Mouse (Mus musculus) hindbrain, embryonic 12.5 days (tissue): ENCODE results near the gene Glipr1l1. TPM values are rescaled to one million over a fixed set of nuclear protein-coding genes. Genes with fewer than 3 reads are reported as not detected.
"Not testable (repeated sequence)": the region's sequence is repeated elsewhere in the genome, so short reads cannot be mapped to it uniquely, and the experiment has no call there.

Source experiments
- ATAC-seq: fragments of 200-750 bp; cut with Nextera tagmentation; 2 replicates; pipeline ENCODE4 v1.8.0; 2017; ENCODE audit warnings: moderate TSS enrichment; ENCODE audit not compliant: low FRiP score
- H3K27ac ChIP-seq: fragments of 300-500 bp; sonication (generic); 2 replicates; pipeline ENCODE4 v1.5.1; 2016; ENCODE audit warnings: mild to moderate bottlenecking
- H3K27me3 ChIP-seq: fragments of 300-500 bp; sonication (generic); 2 replicates; pipeline ENCODE4 v1.6.1; 2016; ENCODE audit warnings: mild to moderate bottlenecking
- H3K36me3 ChIP-seq: fragments of 300-500 bp; sonication (generic); 2 replicates; pipeline ENCODE4 v1.6.1; 2016; ENCODE audit warnings: mild to moderate bottlenecking
- H3K4me1 ChIP-seq: fragments of 300-500 bp; sonication (generic); 2 replicates; pipeline ENCODE4 v1.6.1; 2016
- H3K4me2 ChIP-seq: fragments of 300-500 bp; sonication (generic); replicated peaks from 2 replicates; pipeline ENCODE4 v1.6.1; 2016; ENCODE audit warnings: mild to moderate bottlenecking
- H3K4me3 ChIP-seq: fragments of 300-500 bp; sonication (generic); 2 replicates; pipeline ENCODE4 v1.5.1; 2016; ENCODE audit warnings: mild to moderate bottlenecking
- H3K9ac ChIP-seq: fragments of 300-500 bp; sonication (generic); 2 replicates; pipeline ENCODE4 v1.6.1; 2016; ENCODE audit warnings: mild to moderate bottlenecking, moderate library complexity
- H3K9me3 ChIP-seq: fragments of 300-500 bp; sonication (generic); replicated peaks from 2 replicates; pipeline ENCODE4 v1.6.1; 2016; ENCODE audit warnings: mild to moderate bottlenecking
- WGBS: fragments of 180-500 bp; shearing (Covaris S2); methylation state at CpG from one replicate; pipeline ENCODE4 v1.1.7; 2016; 5-methylcytosine and 5-hydroxymethylcytosine counted together
- polyA plus RNA-seq: library from polyadenylated mRNA; unstranded; fragments of >200 nt; fragmentation: Nextera tagmentation; extraction: Ambion mirVana; gene quantifications from 2 replicates; pipeline ENCODE4 v1.2.1, GENCODE M21; 2016

Glipr1l1 gene
- polyA plus RNA-seq, 1 experiment from 2014 or later = not detected

DNA sequence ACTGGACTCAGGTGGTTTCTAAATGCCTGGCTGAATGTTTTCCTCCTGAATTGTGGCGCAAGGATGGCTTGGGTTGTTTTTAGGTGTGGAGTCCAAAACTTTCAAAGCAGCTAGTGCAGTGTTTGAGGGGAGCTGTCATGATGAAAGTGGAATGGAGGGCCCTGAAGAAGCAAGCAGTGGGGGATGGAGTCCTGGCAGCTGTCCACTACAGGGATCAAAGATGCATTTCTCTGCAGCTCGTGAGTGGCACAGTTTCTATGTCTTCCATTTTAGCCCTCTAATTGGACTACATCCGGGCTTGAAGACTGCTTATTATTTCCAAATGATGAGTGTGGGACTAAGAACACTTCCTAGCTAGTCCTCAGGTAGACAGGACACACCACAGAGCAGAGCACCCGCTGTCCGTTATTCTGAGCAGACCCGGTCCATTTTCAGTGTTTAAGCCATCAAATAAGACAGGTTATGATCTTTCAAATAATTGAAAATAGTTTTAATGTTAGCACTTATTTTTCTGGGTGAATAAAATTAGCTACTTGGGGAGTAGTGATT, 67.8 kb downstream of the Glipr1l1 start:
- H3K9me3 ChIP-seq, H3K9ac ChIP-seq, H3K4me1 ChIP-seq, H3K27me3 ChIP-seq, H3K36me3 ChIP-seq, H3K27ac ChIP-seq, H3K4me2 ChIP-seq, ATAC-seq, H3K4me3 ChIP-seq: not testable (repeated sequence)
- WGBS = 81% methylated on average over 6 of the region's 6 CpGs

Other genes with a start within 250 kb of the Glipr1l1 start
- 49.6 and 54.1 TPM in 2 replicates for gene Krr1, start 87.5 kb upstream of the Glipr1l1 start, polyA plus RNA-seq
- gene Glipr1, start 57.6 kb upstream of the Glipr1l1 start, polyA plus RNA-seq = 0.42 and 0.88 TPM in 2 replicates
- gene Glipr1l2, start 23.2 kb downstream of the Glipr1l1 start, polyA plus RNA-seq = not detected in 2 replicates
- gene Glipr1l3, start 100.1 kb downstream of the Glipr1l1 start, polyA plus RNA-seq = not detected in 2 replicates
- 0.37 and 0.57 TPM in 2 replicates for gene Caps2, start 103.4 kb downstream of the Glipr1l1 start, polyA plus RNA-seq
- gene Kcnc2, start 210.9 kb downstream of the Glipr1l1 start, polyA plus RNA-seq = 2.3 and 2.7 TPM in 2 replicates